Mouse (Mus musculus): ENCODE measurements around the gene Fpgs. TPM values are rescaled to one million over a fixed set of nuclear protein-coding genes. Genes with fewer than 3 reads are reported as not detected.

Gene Fpgs
- total RNA-seq, 2 experiments from 2014 or later: 4.2 to 6.0 TPM

DNA sequence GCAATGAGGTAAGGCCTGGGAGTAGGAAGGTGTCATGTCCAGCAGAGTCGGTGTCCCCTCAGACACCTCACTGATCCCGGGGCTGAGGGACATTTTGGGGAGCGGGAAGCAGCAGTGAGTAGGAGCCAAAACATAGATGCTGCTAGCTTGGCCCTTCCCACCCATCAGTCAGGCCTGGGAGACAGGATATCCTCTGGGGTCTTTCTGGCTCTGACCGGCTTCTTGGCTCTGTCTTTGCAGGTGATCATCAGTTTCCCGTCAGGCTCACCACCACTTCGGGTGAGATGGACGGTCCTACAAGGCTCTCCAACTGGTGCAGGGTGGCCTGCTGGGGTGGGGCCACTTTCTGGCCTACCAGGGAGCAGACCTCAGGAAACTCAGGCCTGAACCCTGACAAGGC lies 26.3 kb downstream of the Fpgs start:
- no peak for DNase-seq (ENCODE audit: low spot score)
- intact Hi-C loops (cut with DNase I): no loop called here

DNA sequence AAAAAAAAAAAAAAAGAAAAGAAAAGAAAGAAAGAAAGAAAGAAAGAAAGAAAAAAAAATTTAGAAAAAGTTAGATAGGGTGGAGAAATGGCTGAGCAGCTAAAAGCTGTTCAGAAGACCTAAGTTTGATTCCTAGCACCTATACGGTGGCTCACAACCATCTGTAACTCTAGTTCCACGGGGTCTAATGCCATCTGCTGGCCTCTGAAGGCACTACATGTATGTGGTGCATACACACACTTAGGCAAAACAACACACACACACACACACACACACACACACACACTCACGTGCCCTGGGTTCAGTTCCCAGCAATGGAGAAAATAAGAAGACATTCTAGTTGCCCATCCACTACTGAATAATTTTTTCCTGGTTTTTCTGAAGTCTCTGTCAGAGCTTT lies 27.1 kb downstream of the Fpgs start:
- DNase-seq (ENCODE audit: low spot score): no peak
- intact Hi-C loops (cut with DNase I): no loop called here

DNA sequence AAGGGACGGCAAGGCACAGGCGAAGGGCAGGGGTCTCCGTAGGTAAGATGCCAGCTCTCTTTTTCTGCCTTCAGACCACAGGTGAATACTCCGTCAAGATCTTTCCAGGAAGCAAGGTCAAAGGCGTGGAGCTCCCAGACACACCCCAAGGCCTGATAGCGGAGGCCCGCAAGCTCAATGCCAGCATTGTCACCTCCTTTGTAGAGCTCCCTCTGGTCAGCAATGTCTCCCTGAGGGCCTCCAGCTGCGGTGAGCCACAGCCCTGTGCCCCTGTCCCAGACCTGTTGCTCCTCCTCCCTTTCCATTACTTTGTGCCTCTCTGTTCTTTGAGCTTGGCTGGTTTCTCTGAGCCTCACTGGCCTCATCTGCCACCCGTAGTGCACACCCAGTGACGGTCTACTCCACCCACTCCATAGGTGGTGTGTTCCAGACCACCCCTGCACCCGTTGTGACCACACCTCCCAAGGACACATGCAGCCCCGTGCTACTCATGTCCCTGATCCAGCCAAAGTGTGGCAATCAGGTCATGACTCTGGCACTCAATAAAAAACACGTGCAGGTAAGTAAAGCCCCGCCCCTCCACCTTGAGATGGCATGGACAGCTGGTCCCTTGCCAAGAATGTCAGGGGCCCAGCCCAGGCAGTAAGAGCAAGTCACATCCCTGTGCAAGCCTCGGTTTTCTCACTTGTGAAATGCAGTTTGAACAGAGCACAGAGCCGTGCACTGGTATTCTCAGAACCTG lies 30.6 kb downstream of the Fpgs start:
- intact Hi-C loops (cut with DNase I): no loop called here
- no peak for DNase-seq (ENCODE audit: low spot score)

DNA sequence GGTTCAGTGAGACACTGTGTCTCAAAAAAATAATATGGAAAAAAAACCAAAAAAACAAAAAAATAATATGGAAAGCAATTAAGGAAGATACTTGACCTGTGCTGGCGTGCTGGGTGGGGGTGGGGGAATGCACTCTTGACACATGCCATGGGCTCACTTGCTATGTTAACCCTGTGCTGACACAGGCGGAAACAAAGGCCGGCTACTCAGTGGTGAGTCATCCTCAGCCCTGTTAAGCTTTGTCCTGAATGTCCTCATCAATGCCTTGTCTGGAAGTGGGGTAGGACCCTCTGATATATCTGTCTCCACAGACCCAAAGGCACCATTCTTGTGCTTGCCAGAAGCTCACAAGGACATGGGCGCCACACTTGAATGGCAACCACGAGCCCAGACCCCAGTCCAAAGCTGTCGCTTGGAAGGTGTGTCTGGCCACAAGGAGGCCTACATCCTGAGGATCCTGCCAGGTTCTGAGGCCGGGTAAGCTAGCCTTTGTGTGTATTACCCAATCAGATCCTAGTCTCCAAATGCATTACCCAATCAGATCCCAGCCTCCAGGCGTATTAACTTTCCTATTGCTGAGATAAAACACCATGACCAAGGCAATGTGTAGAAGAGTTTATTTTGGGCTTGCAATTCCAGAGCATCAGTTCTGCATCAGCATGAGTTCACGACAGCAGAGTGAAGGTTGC lies 31.9 kb downstream of the Fpgs start:
- intact Hi-C loops (cut with DNase I): no loop called here
- DNase-seq (ENCODE audit: low spot score): no peak

DNA sequence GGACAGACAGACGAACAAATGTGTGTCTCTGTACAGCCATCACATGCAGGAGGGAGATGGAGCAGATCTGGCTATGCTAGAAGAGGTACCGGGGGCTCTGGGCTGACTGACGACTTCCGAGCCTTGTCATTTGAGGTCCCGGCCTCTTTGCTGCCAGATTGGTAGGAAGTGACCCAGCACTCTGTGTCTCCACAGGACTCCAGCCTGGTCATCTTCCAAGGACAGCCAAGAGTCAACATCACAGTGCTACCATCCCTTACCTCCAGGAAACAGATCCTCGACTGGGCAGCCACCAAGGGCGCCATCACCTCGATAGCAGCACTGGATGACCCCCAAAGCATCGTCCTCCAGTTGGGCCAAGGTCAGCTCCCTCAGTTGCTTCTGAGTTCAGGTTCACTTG lies 32.8 kb downstream of the Fpgs start:
- DNase-seq (ENCODE audit: low spot score): no peak
- intact Hi-C loops (cut with DNase I): no loop called here

DNA sequence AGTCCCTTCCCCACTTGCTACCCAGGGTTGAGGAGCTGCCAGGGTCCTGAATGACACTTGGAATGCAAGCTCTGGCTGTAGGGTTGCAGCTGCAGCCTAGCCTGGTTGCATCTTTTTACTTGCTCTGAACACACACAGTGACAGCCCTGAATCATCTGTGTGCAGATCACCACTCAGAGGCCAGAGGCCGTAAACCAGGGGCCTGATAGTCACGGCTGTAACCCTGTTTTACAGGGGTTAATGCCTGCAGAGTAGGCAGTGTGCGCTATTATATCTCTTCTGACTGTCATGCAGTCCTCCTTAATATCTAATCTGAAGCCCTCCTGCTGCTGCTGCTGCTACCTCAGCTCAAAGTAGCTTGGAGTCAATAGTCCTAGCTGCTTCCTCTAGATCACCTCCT lies 34.1 kb downstream of the Fpgs start:
- intact Hi-C loops (cut with DNase I): no loop called here

DNA sequence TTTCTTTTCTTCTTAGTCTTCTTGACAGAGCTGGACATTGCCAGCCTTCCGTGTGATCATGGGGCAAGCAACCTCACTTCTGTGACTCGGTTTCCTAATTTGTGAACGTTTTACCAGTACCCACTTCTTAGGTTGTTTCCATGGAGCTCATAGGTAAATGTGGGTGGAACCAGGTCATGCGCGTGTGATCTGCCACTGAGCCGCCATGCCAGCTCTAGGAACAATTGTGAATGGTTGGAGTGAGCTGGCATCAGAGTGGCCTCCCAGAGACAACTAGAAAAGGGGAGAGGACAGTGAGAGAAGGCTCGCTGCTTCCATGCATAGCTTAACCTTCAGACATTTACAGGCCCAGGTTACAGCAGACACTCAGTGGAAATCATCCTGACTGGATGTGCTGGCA lies 35.8 kb downstream of the Fpgs start:
- no peak for DNase-seq (ENCODE audit: low spot score)
- intact Hi-C loops (cut with DNase I): no loop called here

More for the DNA sequence above, 34.1 kb downstream of the Fpgs start:
- DNase-seq (ENCODE audit: low spot score): no peak

DNA sequence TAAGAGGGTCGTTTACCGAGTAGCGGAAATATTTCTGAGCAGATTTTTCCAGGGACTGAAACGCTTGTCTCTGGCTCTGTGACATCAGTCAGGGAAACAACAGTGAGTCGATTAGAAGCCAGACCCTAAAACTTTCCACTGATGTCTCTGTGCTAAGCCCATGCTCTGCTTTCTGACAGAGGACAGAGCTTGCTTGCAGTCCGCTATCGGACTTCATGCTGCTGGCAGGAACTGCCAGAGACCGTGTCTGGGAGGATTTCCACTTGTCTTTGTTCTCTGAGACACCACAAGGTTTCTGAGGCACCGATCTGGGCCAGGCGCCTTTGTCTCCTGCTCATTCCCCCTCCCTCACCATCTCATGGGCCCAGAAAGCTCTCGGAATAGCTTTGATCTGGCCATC lies 36.2 kb downstream of the Fpgs start:
- DNase-seq (ENCODE audit: low spot score): no peak
- intact Hi-C loops (cut with DNase I): no loop called here

DNA sequence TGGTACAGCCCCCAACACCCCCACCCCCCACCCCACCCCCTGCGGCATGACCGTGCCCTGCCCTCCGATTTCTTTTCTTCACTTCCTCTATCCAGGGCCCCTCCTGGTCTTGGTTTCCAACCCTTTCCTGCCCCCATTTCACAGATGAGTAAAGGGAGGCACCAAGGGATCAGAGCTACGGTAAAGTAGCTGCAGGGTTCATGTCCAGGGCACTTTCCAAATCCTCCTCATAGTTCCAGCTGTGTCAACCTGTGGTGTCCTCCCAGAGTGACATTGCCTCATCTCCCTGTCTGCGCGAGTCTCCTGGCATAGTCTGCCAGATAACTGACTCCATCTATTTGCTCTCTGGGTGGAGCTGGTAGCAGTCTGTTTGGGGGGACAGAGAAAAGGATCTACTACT lies 38.1 kb downstream of the Fpgs start:
- intact Hi-C loops (cut with DNase I): no loop called here
- DNase-seq (ENCODE audit: low spot score): no peak

DNA sequence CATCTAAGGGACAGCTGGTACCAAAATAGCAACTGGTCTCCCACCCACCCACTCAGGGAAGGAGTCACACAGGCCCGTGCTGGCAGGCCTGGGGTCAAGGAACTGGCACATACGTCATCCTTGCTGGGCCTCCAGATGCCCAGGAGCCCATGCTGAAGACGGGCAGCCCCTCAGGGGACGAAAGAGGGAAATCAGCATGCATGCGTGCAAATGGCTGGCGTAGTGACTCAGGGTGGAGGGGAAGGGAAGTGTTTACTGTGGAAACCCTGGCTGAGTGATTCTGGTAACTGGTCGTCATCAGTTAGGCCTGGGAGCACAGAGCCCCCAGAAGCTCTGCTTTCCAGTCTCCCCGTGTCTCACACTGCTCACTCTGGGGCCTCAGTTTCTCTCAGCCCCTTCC lies 38.6 kb downstream of the Fpgs start:
- intact Hi-C loops (cut with DNase I): no loop called here
- no peak for DNase-seq (ENCODE audit: low spot score)

DNA sequence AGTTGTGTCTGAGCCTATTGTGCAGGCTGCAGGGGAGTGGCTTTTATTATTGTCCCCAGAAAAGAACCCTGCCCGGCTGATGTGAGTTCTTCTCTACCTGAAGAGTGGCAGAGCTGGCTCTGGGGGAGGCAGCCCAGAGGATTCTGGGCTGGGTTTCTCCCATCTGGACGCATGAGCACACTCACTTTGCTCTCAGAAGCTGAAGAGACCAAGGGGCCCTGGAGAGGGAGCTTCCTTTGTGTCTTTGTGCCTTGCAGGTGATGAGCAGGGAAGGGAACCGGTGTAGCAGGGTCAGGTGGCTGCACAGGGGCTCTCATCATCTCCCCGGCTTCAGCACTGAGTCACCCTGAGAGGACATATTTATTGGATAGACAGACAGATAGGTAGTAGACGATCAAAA lies 41.7 kb downstream of the Fpgs start:
- no peak for DNase-seq (ENCODE audit: low spot score)
- intact Hi-C loops (cut with DNase I): no loop called here

DNA sequence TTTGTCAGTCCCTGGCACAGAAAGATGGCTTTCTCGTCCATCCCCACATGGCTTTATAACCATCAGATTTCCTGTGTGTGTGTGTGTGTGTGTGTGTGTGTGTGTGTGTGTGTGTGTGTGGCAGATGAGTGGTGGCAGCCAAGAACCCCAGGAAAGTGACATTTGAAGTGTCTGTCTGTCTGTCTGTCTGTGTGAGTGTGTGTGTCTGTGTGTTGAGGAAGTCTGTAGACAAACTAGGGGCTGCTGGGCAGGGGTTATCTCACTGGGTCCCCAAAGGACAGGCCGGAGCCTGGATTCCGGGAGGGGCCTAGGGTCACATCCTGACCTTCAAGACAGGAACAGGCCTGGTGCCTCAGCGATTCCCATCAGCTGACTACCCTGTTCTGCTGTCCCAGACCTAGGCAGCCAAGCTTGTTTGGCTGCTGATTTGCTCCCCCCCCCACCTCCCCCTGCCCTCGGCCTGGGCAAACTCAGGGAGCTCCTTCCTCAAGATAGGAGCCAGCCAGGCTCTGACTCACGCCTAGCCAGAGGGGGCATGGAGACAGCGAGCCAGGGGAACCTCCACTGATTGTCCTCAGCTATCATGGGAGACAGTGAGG lies 42.3 kb downstream of the Fpgs start:
- peak; percentile 61 for DNase-seq (ENCODE audit: low spot score)

DNA sequence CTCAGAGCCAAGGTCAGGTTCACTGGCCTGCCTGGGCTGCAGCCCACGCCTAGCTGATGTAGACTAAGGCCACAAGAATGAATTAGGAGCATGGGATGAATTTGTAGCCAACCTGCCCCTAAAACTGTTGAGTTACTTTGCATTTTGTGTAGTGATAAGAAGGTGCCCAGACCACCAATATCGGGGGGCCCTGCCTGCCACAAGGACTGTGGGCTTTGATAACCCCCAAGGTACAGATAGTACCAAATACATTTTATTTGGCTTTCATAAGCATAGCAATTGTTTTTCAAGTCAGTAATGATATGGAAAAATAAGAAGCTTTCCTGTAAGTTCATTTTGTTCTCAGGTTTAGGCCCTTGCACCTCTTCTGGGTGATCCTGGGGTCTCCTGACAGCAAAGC lies 45.1 kb downstream of the Fpgs start:
- intact Hi-C loops (cut with DNase I): no loop called here

More for the DNA sequence above, 42.3 kb downstream of the Fpgs start:
- intact Hi-C loops (cut with DNase I): loop anchor here (2.0 kb wide), 1 partner anchor 27 kb away; no protein-coding TSS in a partner anchor

DNA sequence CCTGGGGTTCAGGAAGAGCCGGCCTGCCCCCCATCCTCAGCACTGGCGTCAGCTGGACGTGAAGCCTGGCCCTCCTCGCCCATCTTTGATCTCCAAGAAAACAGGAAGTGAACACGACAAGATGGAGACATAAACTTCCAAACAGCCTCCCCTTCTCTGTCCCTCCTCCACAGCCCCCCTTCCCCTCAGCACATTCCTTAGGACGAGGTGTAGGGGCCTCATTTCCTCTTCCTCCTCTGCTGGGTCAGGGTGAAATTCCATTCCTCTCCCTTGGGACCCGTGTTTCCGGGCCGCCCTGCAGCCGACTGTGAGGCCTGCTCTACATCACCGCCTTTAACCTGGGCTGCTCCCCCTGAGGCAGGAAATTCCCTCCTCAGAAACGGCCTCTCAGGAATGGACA lies 48.1 kb downstream of the Fpgs start:
- DNase-seq (ENCODE audit: low spot score): peak; percentile 81
- intact Hi-C loops (cut with DNase I): loop anchor here (2.0 kb wide), 1 partner anchor 15 kb away; no protein-coding TSS in a partner anchor

More for the DNA sequence above, 45.1 kb downstream of the Fpgs start:
- DNase-seq (ENCODE audit: low spot score): no peak

DNA sequence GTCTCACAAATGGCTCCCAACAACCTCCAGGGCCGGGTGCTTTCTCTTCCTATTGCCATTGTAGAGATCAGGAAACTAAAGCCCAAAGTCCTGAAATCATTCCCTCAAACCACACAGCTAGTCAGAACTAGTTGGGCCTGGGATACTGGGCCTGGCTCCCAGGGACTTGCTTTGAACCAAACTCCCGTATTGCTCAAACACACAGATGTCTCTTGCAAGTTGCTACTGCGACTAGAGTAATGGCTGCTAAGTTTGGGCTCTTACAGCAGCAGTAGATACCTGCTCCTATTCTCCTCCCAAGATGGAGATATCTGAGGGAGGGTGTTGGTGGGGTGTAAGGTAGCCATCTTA lies 48.6 kb downstream of the Fpgs start:
- intact Hi-C loops (cut with DNase I): loop anchor here (2.0 kb wide), 1 partner anchor 15 kb away; no protein-coding TSS in a partner anchor
- no peak for DNase-seq (ENCODE audit: low spot score)

DNA sequence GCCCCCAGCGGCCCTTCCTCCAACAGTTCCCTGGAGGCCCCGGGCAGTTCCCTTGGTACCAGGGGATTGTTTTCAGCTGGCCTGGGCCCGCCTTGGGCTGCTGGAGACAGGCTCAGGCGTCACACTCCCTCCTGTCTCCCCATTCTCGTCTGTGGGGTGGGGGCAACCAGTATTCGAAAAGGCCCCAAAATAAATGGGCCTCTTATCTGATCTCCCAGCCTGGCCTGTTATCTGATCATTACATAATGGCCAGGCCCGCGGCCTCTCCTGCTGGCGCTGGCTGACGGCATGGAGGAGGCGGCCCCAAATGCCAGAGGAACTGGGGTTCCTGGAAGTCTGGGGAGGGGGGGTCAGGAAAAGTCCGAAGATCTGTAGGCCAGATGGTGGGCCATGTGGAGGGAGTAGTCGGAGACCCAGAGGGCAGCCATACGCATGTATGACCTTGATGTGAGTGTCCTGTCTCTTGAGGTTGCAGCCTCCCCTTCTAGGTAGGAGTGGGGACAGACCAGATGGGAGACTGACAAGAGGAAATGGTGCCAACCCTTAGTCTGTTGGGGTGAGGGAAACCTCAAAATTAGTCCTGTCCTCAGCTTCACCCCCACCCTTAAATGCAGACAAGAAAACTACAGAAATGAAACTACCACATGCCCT lies 49.1 kb downstream of the Fpgs start:
- no peak for DNase-seq (ENCODE audit: low spot score)
- intact Hi-C loops (cut with DNase I): loop anchor here (2.0 kb wide), 1 partner anchor 14 kb away; no protein-coding TSS in a partner anchor

DNA sequence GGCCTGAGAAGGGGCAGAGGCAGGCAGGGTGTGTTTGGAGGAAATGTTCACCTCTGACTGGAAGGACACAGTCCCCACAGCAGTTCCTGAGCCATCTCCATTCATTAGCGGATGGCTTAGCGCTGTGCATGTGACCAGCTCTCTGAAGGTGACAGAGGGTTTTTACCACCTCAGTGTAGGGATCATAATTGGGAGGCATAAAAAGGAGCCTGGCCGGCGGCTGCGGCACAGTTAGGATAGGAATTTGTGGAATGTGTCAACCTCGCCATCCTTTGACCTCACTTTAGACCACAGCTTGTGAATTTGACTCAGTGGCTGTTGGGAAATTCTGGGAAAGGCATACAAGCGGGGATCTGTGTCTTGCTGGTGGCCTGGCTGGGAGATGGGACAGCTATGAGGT lies 50.2 kb downstream of the Fpgs start:
- no peak for DNase-seq (ENCODE audit: low spot score)
- intact Hi-C loops (cut with DNase I): loop anchor here (2.0 kb wide), 1 partner anchor 13 kb away; no protein-coding TSS in a partner anchor

DNA sequence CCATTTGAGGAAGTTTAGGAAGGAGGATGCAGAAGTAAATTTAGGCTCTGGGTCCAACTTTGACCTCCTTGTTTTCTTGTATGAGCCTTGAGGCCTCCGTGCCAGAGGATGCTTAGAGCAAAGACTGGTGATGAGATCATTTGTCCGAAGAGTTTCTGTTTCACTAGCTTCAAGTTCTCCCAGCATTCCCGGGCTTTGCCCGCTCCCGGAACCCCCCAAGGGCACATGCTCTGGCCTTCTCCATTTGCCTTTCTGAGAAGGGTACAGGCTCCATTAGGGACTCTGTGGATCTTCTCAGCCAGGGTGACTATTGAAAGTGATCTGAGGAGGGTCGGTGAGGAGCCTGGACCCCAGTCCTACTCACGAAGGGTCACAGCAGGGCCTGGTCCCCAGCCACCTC lies 56.6 kb downstream of the Fpgs start:
- intact Hi-C loops (cut with DNase I): loop anchor here (2.0 kb wide), 1 partner anchor 15 kb away; no protein-coding TSS in a partner anchor
- DNase-seq (ENCODE audit: low spot score): no peak

DNA sequence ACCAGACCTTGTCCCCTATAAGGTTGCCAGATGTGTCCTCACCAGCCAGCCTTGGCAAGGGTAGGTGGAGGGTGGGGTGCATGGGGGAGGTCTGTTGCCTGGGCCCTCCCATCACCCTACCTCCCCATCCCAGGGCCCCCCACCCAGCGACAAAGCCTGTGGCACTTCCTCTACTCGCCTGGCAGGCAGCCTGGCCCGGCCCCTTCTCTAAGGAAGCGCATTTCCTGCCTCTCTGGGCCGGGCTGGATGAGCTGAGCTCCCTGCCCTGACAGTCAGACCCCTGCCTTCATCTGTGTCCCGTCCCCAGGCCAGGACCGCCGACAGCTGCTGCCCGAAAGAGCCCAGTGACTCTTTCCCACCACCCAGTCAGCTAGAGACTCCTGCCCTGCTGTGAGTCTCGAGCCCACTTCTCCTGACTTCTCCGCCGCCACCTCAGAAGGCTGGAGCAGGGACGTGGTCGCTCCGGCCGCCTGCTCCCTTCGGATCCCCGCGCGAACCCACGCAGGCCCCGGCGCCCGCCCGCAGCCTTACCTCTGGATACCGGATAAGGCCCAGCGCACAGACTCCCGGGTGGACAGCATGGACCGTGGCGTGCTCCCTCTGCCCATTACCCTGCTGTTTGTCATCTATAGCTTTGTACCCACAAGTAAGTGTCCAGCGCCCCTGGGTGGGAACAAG lies 57.4 kb downstream of the Fpgs start, which contains the start of gene Eng:
Eng (plus strand) TSS at position 217 of the 678 bp plus-strand sequence.
- DNase-seq (ENCODE audit: low spot score): peak; percentile 84
- intact Hi-C loops (cut with DNase I): loop anchor here (2.0 kb wide), 1 partner anchor 14 kb away; no protein-coding TSS in a partner anchor

DNA sequence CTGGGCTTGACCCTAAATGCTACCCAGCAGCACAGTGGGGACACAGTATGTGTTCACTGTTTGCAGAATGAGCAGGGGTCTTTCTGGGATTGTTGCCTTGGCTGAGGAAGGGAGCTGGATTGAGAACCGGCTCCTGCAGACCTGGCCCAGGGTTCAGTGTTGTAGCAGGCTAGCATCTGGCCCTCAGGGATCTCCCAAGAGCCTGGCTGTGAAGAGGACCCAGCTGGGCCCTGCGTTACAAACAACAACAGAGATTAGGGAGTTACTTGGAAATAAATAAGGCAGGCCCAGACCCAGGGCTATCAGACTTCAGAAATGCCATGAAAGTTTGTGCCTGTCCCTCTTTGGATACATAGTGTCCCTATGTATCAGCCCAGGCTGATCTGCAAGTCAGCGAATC lies 58.3 kb downstream of the Fpgs start:
- intact Hi-C loops (cut with DNase I): loop anchor here (2.0 kb wide), 1 partner anchor 13 kb away; no protein-coding TSS in a partner anchor
- no peak for DNase-seq (ENCODE audit: low spot score)
